Mouse (Mus musculus) heart, adult 2 months (tissue): ENCODE results near the gene Srsf10. TPM values are rescaled to one million over a fixed set of nuclear protein-coding genes. Genes with fewer than 3 reads are reported as not detected.

Experiments used
- DNase-seq, 2 experiments: peaks; one replicate each; pipeline ENCODE4 v3.0.0; 2021
- H3K27ac ChIP-seq: fragments of 200-600 bp; 2 replicates; pipeline ENCODE4 v1.8.1; 2022
- H3K27me3 ChIP-seq: fragments of 200-500 bp; 2 replicates; pipeline ENCODE4 v1.6.1; 2012; ENCODE audit warnings: mild to moderate bottlenecking, low read length, inconsistent platforms, mixed read lengths; ENCODE audit not compliant: control insufficient read depth, insufficient read depth
- H3K36me3 ChIP-seq: fragments of 200-500 bp; 2 replicates; pipeline ENCODE4 v1.6.1; 2012; ENCODE audit warnings: low read length, inconsistent platforms; ENCODE audit not compliant: control insufficient read depth, insufficient read depth
- H3K4me1 ChIP-seq: fragments of 200-500 bp; 2 replicates; pipeline ENCODE4 v1.6.1; 2011; ENCODE audit warnings: low read length; ENCODE audit not compliant: control insufficient read depth, insufficient read depth
- H3K4me3 ChIP-seq: fragments of 200-600 bp; 2 replicates; pipeline ENCODE4 v1.8.1; 2022
- H3K79me2 ChIP-seq: fragments of 200-500 bp; replicated peaks from 2 replicates; pipeline ENCODE4 v1.6.1; 2012; ENCODE audit warnings: mild to moderate bottlenecking, inconsistent platforms, low read length, moderate library complexity, mixed read lengths; ENCODE audit not compliant: control insufficient read depth, insufficient read depth
- H3K9ac ChIP-seq: fragments of 200-500 bp; 2 replicates; pipeline ENCODE4 v1.6.1; 2012; ENCODE audit warnings: low read depth, mild to moderate bottlenecking, control low read depth, inconsistent platforms, low read length, mixed read lengths
- CTCF ChIP-seq: fragments of 200-600 bp; IDR thresholded peaks from 2 replicates; pipeline ENCODE4 v1.8.1; 2022; ENCODE audit warnings: antibody characterized with exemption, mild to moderate bottlenecking, moderate library complexity
- EP300 ChIP-seq: fragments of 200-500 bp; IDR thresholded peaks from 2 replicates; pipeline ENCODE4 v1.6.1; 2011; ENCODE audit warnings: low read depth, low read length, control low read depth; ENCODE audit not compliant: insufficient read depth
- POLR2A ChIP-seq: fragments of 200-500 bp; IDR thresholded peaks from 2 replicates; pipeline ENCODE4 v1.6.1; 2011; ENCODE audit warnings: mild to moderate bottlenecking, low read depth, low read length, control low read depth; ENCODE audit not compliant: insufficient read depth
- WGBS: fragments of 180-500 bp; shearing (Covaris S2); methylation state at CpG from one replicate; pipeline ENCODE4 v1.1.7; 2018; 5-methylcytosine and 5-hydroxymethylcytosine counted together
- intact Hi-C: fragments of 180-260 bp; cut with DNase I; formaldehyde crosslinking; loops from one replicate; pipeline ENCODE4 v1.15.1; 2025
- polyA plus RNA-seq: library from polyadenylated mRNA; depleted of rRNA; stranded (reverse); fragments of >200 nt; gene quantifications from 2 replicates; pipeline ENCODE4 v1.2.3, GENCODE M21; 2012
- total RNA-seq, 2 experiments: library from RNA; stranded (reverse); gene quantifications; 2 replicates each; pipeline ENCODE4 v1.2.3; 2021

The Srsf10 gene
- total and polyA plus RNA-seq, 3 experiments: 28.8 to 49.1 (median 45.3) TPM

DNA sequence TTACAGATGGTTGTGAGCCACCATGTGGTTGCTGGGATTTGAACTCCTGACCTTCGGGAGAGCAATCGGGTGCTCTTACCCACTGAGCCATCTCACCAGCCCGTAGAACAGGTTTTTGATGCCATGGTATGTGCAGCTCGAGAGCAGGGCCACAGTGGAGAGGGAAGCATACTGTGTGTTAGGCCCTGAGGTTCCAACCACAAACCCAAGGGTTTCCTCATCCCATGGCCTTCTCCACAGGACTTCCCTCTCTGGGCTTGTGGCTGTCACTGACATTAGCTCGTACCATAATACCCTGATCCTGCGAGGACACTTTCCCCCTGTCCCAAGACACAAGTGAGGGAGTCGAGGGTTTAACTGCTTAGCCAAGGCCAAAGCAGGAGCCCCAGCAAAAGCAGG lies 43.5 kb downstream of the Srsf10 start:
- 90% methylated on average over 7 of the region's 7 CpGs for WGBS
- H3K4me1 ChIP-seq: peaks cover 4% of the 10 kb centered on the region
- TF ChIP-seq CTCF: no peak

GRCm38 (mm10) chr4:135900008-135900407 lies 44.5 kb downstream of the Srsf10 start:
- H3K9ac ChIP-seq: no peak overlapping the region
- H3K36me3 ChIP-seq: no peaks in the 10 kb centered on the region
- H3K4me1 ChIP-seq: peaks cover 4% of the 10 kb centered on the region
- DNase-seq: peak in 1 of 2 experiments; percentile 49
- intact Hi-C loops: no loop called here
- H3K27ac ChIP-seq: no peak overlapping the region
- H3K79me2 ChIP-seq: no peaks in the 10 kb centered on the region
- H3K27me3 ChIP-seq: no peaks in the 10 kb centered on the region
- TF ChIP-seq POLR2A: no peak
- no peak for TF ChIP-seq CTCF
- no peak for TF ChIP-seq EP300
- 68% methylated on average over 5 of the region's 5 CpGs for WGBS
- no peak overlapping the region for H3K4me3 ChIP-seq

More for the DNA sequence above, 43.5 kb downstream of the Srsf10 start:
- no peak for DNase-seq
- Histone ChIP-seq H3K36me3 (no peaks in the 10 kb centered on the region), H3K79me2 (no peaks in the 10 kb centered on the region), H3K9ac (no peak overlapping the region), H3K27me3 (no peaks in the 10 kb centered on the region), H3K27ac (no peak overlapping the region), H3K4me3 (no peak overlapping the region)
- intact Hi-C loops: loop anchor here (10.0 kb wide), 1 partner anchor 256 kb away; no protein-coding TSS in a partner anchor

- Histone ChIP-seq H3K9ac (no peak overlapping the region), H3K4me3 (no peak overlapping the region), H3K79me2 (no peaks in the 10 kb centered on the region), H3K36me3 (no peaks in the 10 kb centered on the region), H3K4me1 (peaks cover 4% of the 10 kb centered on the region), H3K27me3 (no peaks in the 10 kb centered on the region), H3K27ac (no peak overlapping the region)
- intact Hi-C loops: no loop called here
- no peak for DNase-seq
- no peak for TF ChIP-seq CTCF
- no peak for TF ChIP-seq POLR2A
- TF ChIP-seq EP300: no peak
- WGBS: 61% methylated on average over 4 of the region's 4 CpGs
Measured at GRCm38 (mm10) chr4:135902606-135903242, 47.2 kb downstream of the Srsf10 start.

DNA sequence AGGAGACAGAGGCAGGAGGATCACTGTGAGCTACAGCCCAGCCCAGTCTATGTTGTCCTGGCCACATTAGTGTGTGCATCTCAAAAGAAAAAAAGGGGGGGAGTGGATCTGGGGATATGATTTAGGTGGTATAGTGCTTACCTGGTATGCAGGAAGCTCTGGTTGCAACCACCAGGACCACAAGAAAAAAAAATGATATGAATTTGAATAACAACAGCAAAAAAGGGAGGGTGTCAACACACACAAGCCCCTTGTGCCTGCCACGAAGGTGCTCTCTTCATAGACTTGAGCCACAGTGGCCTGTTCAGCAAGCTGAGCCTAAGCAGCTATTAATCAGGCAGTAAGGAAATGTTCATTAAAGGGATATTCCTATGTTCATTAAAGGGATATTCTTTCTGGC lies 49.3 kb downstream of the Srsf10 start:
- WGBS: 59% methylated on average over 1 of the region's 1 CpGs

DNA sequence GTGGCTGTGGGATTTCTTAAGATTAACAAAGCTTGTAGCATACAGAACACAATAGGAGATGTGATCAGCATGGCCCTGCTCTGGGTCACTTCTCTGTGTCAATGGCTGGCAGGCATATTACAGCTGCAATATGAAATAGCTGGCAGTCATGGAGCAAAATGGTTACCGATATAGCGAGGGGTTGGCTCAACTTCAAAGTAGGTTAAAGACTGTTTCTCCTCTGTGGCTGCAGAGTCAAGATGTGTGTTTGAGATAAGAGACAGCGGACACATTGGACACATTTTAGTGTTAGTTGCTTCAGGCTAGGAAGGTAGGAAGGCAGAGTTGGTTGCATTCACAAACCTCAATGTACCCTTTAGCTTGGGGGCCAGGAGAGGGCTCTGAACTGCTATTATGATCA lies 51.1 kb downstream of the Srsf10 start:
- intact Hi-C loops: no loop called here
- Histone ChIP-seq H3K4me3 (no peak overlapping the region), H3K79me2 (no peaks in the 10 kb centered on the region), H3K27me3 (no peaks in the 10 kb centered on the region), H3K4me1 (peaks cover 3% of the 10 kb centered on the region), H3K27ac (no peak overlapping the region), H3K9ac (no peak overlapping the region), H3K36me3 (no peaks in the 10 kb centered on the region; the same call in 1 of the 2 replicates)
- 67% methylated on average over 3 of the region's 3 CpGs for WGBS
- no peak for TF ChIP-seq CTCF
- DNase-seq: no peak

More for the DNA sequence above, 49.3 kb downstream of the Srsf10 start:
- DNase-seq: no peak
- Histone ChIP-seq H3K27me3 (no peaks in the 10 kb centered on the region), H3K4me3 (no peak overlapping the region), H3K9ac (no peak overlapping the region), H3K79me2 (no peaks in the 10 kb centered on the region), H3K36me3 (no peaks in the 10 kb centered on the region; the same call in 1 of the 2 replicates), H3K4me1 (peaks cover 2% of the 10 kb centered on the region), H3K27ac (no peak overlapping the region)
- intact Hi-C loops: no loop called here
- TF ChIP-seq EP300: no peak
- TF ChIP-seq POLR2A: no peak
- TF ChIP-seq CTCF: no peak

DNA sequence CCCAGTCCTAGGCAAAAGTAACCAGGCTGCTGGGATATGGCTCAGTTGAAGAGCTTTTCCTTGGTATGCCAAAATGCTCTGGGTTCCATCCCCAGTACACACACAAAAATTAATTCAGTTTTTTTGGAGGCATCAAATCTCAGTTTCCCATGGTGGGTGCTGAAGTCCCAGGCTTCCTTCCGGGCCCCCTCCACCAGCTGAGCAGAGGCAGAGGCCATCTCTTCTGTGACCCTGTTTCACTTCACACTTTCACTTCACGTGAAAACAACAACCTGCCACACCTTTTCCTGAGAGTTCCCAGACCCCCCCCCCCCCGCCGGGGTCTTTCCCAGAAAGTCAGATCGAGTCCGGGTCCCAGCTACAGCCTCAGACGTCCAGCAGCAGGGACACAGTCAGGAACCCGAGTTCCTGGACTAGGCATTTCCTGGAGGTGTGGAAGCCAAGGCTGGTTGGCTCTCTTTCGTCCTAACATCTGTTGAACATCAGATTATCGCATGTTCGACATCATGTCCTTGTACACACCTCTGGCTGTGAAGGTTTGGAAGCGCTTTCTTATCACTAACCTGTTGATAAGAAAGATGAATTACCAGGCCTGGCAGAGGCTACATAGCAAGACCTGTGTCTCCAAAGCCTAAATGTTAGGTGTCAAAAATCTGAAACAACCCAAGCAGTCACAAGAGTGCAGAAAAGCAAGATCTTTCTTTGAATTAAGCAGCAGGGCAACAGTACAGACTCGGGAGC lies 53.9 kb downstream of the Srsf10 start:
- no peak for DNase-seq
- Histone ChIP-seq H3K4me1 (peaks cover 5% of the 10 kb centered on the region), H3K36me3 (no peaks in the 10 kb centered on the region; the same call in 1 of the 2 replicates), H3K9ac (no peak overlapping the region), H3K4me3 (no peak overlapping the region), H3K79me2 (no peaks in the 10 kb centered on the region), H3K27ac (peak overlapping the region; percentile 32), H3K27me3 (no peaks in the 10 kb centered on the region)
- no peak for TF ChIP-seq CTCF
- TF ChIP-seq EP300: no peak
- TF ChIP-seq POLR2A: no peak
- 18% methylated on average over 13 of the region's 13 CpGs for WGBS
- intact Hi-C loops: no loop called here
